Mouse (Mus musculus) embryonic facial prominence, embryonic 10.5 days (tissue): ENCODE measurements around the gene Clec4f. TPM values are rescaled to one million over a fixed set of nuclear protein-coding genes. Genes with fewer than 3 reads are reported as not detected.
A peak's percentile ranks its signal among the peaks of the same experiment; 100 is the strongest.
"Not testable (repeated sequence)": the region's sequence is repeated elsewhere in the genome, so short reads cannot be mapped to it uniquely, and the experiment has no call there.

ENCODE experiments used
- DNase-seq: peaks from one replicate; pipeline ENCODE4 v3.0.0-alpha.2; 2017; ENCODE audit warnings: low spot score
- H3K27ac ChIP-seq: fragments of 300-500 bp; sonication (generic); replicated peaks from 2 replicates; pipeline ENCODE4 v1.5.1; 2016; ENCODE audit warnings: mild to moderate bottlenecking
- H3K27me3 ChIP-seq: fragments of 300-500 bp; sonication (generic); replicated peaks from 2 replicates; pipeline ENCODE4 v1.6.1; 2016; ENCODE audit warnings: low read depth, mild to moderate bottlenecking; ENCODE audit not compliant: poor library complexity, severe bottlenecking
- H3K36me3 ChIP-seq: fragments of 300-500 bp; sonication (generic); replicated peaks from 2 replicates; pipeline ENCODE4 v1.6.1; 2016; ENCODE audit warnings: mild to moderate bottlenecking, moderate library complexity
- H3K4me1 ChIP-seq: fragments of 300-500 bp; sonication (generic); 2 replicates; pipeline ENCODE4 v1.6.1; 2016
- H3K4me3 ChIP-seq: fragments of 300-500 bp; sonication (generic); 2 replicates; pipeline ENCODE4 v1.5.1; 2016; ENCODE audit warnings: mild to moderate bottlenecking, moderate library complexity
- H3K9me3 ChIP-seq: fragments of 300-500 bp; sonication (generic); 2 replicates; pipeline ENCODE4 v1.6.1; 2016; ENCODE audit warnings: mild to moderate bottlenecking
- WGBS: fragments of 180-500 bp; shearing (Covaris S2); methylation state at CpG from one replicate; pipeline ENCODE4 v1.1.7; 2016; 5-methylcytosine and 5-hydroxymethylcytosine counted together
- polyA plus RNA-seq: library from polyadenylated mRNA; unstranded; fragments of >200 nt; fragmentation: Nextera tagmentation; extraction: Ambion mirVana; gene quantifications from 2 replicates; pipeline ENCODE4 v1.2.1, GENCODE M21; 2016

Clec4f gene
- polyA plus RNA-seq, 1 experiment from 2014 or later, result not detected

DNA sequence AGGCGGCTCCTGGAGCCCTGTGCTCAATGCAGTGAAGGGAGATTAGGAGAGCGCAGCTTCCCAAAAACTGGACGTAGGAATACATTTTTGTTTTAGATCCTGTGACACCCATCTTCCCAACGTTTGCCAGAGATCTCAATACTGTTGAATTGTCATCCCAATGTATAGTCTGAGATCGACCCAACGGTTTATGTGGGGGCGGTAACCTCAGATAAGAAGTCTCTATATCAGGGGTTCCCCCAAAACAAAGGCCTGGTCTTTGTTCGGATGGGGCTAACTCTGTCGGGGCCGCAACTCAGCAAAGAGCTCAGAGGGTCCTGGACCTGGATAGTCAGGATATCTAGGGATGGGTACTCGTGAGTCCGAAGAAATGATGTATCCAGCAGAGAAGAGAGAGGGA, 37.0 kb upstream of the Clec4f start:
- H3K4me1 ChIP-seq, result peaks cover 8% of the 10 kb centered on the region; the same call in 1 of the 2 replicates
- under 1% methylated on average over 12 of the region's 12 CpGs for WGBS
- no peaks in the 10 kb centered on the region for H3K9me3 ChIP-seq
- no peak for DNase-seq
- H3K27me3 ChIP-seq, result peaks cover 99% of the 10 kb centered on the region
- no peaks in the 10 kb centered on the region for H3K36me3 ChIP-seq
- no peak overlapping the region for H3K27ac ChIP-seq
- no peak overlapping the region for H3K4me3 ChIP-seq

DNA sequence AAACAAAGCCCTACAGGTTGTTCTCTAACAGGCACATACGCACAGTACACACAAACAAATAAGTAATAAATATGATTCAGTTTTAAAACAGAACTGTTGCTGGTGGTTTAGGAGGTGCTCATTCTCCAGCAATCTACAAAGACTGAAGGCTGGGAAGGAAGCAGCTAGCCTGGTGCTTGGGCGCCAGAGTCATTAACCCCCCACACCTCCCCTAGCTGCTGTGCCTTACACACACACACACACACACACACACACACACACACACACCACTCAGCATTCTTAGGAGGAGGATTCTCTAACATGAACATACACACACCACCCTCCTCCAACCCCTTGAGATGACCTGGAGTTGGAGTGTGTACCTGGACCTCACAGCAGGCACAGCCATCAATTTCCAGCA, 34.9 kb upstream of the Clec4f start:
- DNase-seq, result no peak
- no peak overlapping the region for H3K27ac ChIP-seq
- peaks cover 8% of the 10 kb centered on the region; the same call in 1 of the 2 replicates for H3K4me1 ChIP-seq
- no peaks in the 10 kb centered on the region for H3K36me3 ChIP-seq
- H3K4me3 ChIP-seq, result no peak overlapping the region
- H3K27me3 ChIP-seq, result peaks cover 86% of the 10 kb centered on the region
- H3K9me3 ChIP-seq, result no peaks in the 10 kb centered on the region
- WGBS, result 58% methylated on average over 2 of the region's 2 CpGs

DNA sequence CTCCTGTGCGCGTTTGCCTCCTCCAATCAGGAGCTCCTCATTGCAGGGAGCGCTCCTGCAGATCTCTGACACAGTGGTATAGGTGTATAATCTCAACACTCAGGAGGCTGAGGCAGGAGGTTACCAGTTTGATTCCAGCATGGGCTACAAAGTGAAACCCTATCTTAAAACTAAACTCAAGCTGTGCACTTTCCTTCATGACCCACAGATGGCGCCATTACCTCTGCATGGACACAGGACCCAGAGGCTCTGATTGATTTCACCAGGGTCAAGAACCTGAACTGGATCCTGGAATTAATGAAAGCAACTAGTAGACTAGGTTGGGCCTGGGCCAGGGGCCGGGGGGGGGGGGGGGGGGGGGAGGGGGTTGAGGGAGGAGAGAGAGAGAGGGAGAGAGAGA, 34.3 kb upstream of the Clec4f start:
- WGBS, result 27% methylated on average over 4 of the region's 5 CpGs
- no peaks in the 10 kb centered on the region for H3K9me3 ChIP-seq
- peaks cover 84% of the 10 kb centered on the region for H3K27me3 ChIP-seq
- H3K36me3 ChIP-seq, result no peaks in the 10 kb centered on the region
- peak; percentile 54 for DNase-seq
- H3K4me1 ChIP-seq, result peaks cover 8% of the 10 kb centered on the region; the same call in 1 of the 2 replicates
- no peak overlapping the region for H3K4me3 ChIP-seq
- no peak overlapping the region for H3K27ac ChIP-seq

DNA sequence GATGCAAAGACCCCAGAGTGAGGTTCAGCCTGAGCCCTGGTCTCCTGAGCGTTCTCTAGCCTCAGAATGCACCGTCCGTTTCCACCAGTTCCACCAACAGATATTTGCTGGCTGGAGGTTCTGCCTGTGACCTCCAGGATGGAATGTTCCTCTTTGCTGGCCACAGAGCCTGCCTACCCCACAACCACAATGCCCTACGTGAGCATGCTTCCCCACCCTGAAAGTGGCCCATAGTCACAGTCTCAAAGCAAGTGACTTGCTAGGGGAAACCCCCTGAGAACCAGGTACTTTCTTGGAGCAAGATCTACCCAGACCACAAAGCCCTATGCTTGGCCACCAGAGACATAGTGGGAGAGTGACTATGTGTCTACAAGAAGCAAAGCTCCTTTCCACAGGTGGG, 33.4 kb upstream of the Clec4f start:
- WGBS, result 86% methylated on average over 4 of the region's 4 CpGs
- no peak overlapping the region for H3K27ac ChIP-seq
- H3K27me3 ChIP-seq, result peaks cover 83% of the 10 kb centered on the region

DNA sequence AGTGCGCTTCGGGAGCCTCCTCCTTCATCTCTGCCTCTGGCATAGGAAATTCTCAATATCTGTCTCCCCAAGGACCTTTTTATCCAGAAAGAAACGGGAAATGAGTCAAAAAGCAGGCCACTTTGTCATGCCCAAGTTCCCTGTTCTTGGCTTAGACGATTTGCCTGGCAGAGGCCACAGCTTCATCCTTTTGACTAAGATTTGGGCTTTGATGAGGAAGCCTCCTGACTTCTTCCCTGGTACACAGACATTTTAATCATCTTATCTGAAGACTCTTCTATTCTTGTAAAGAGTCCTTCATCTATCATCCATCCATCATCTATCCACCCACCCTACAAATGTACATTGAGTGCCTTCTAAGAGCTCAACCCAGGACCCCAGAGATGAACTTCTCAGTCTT, 21.8 kb upstream of the Clec4f start, which contains the start of gene Cd207:
Gene Cd207 (minus strand): TSS at position 101 of the 400 bp plus-strand sequence.
- Histone ChIP-seq H3K36me3 (no peaks in the 10 kb centered on the region), H3K4me1 (0 out of 2 replicates have a peak, but pooled peaks cover under 1% of the 10 kb centered on the region), H3K4me3 (no peak within 1 kb of the TSS), H3K27ac (no peak within 1 kb of the TSS), H3K27me3 (peaks cover 6% of the 10 kb centered on the region), H3K9me3 (no peaks in the 10 kb centered on the region)
- DNase-seq, result no peak
- 70% methylated on average over 4 of the region's 4 CpGs for WGBS

More for the DNA sequence above, 33.4 kb upstream of the Clec4f start:
- Histone ChIP-seq H3K4me3 (no peak overlapping the region), H3K36me3 (no peaks in the 10 kb centered on the region), H3K9me3 (no peaks in the 10 kb centered on the region), H3K4me1 (peaks cover 8% of the 10 kb centered on the region; the same call in 1 of the 2 replicates)
- no peak for DNase-seq

DNA sequence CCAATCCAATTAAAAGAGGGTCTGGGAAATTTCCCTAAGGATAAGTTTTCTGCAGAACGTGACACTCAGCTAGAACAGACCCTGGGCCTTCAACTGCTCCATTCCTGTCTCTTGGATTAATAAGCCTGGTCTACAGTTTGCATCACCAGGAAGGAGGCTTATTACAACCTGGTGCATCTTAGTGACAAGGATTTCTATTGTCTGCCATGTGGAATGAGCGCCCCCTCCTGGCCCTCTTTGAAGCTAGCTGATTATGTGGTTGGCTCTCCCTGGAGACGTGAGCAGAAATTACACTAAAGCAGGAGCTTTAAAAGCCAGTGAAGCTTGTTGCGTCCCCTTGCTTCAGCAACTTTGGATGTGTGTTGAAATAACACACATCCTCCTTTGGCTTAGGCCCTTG, 17.4 kb upstream of the Clec4f start:
- DNase-seq, result peak; percentile 82
- Histone ChIP-seq H3K27ac (no peak overlapping the region), H3K9me3 (no peaks in the 10 kb centered on the region), H3K4me1 (no peaks in the 10 kb centered on the region), H3K36me3 (no peaks in the 10 kb centered on the region), H3K4me3 (no peak overlapping the region), H3K27me3 (peaks cover 6% of the 10 kb centered on the region; the same call in 1 of the 2 replicates)
- 8% methylated on average over 4 of the region's 4 CpGs for WGBS

DNA sequence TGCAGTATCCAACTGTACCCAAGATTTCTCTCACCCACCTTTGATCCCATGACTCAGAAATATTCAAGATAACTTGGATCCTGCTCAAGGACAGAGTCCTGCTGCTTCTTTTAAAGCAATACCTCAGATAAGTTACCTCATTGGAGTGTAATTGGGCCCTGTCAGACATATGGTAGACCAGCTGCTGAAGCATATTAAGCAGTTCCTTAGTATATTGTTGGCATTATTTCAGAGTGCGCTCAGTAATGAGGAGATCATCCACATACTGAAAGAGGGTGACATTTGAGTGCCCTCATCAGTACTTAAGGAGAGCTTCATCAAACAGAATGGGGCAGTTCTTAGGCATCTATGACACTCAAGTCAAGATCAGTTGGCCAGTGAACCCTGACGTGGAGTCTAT, 9.0 kb upstream of the Clec4f start:
- no peaks in the 10 kb centered on the region for H3K9me3 ChIP-seq

DNA sequence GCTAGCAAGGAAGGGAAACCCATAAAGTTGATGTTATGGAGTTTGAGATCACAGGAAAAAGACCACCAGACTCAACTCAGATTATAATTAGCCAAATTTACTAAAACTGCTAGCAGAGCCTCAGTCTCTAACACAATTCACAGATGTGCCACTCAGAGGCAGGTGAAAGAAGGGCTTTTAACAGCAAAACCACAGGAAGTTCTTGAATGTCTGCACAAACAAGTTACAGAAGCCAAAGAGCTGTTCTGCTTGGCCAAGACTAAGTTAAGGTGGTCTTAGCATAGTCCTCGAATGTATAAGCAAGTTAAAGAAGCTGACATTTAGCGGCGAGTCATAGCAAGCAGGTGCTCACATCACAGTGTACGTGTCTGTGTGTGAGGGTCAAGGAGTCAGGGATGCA, 4.8 kb upstream of the Clec4f start:
- H3K4me3 ChIP-seq, result no peak overlapping the region
- H3K27ac ChIP-seq, result no peak overlapping the region
- DNase-seq, result no peak
- no peaks in the 10 kb centered on the region for H3K4me1 ChIP-seq
- no peaks in the 10 kb centered on the region for H3K36me3 ChIP-seq
- WGBS, result 83% methylated on average over 4 of the region's 4 CpGs
- no peaks in the 10 kb centered on the region; the same call in 1 of the 2 replicates for H3K27me3 ChIP-seq
- no peaks in the 10 kb centered on the region for H3K9me3 ChIP-seq

More for the DNA sequence above, 9.0 kb upstream of the Clec4f start:
- no peak for DNase-seq
- H3K36me3 ChIP-seq, result no peaks in the 10 kb centered on the region
- no peaks in the 10 kb centered on the region; the same call in 1 of the 2 replicates for H3K27me3 ChIP-seq
- WGBS, result 89% methylated on average over 2 of the region's 2 CpGs
- no peaks in the 10 kb centered on the region for H3K4me1 ChIP-seq
- no peak overlapping the region for H3K4me3 ChIP-seq
- H3K27ac ChIP-seq, result no peak overlapping the region

DNA sequence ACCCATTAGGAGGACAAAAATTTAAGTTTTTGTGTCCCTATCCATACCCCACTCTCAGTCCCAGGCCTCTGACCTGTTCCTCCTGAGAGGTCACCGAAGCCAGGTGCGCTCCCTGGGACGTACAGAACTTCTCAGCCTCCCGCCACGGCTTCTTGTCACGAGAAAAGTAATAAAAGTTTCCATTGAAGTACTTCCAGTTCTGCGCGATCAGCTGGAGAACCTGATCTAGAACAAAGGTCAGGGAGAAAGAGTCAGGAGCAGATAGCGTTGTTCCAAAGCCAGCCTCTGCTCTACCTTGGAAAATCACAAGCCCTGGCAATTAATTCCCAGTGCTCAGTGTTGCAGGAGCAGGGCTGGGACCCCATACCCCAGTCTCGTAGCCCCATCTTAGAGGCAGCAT, 9.3 kb downstream of the Clec4f start:
- Histone ChIP-seq H3K27ac (no peak overlapping the region), H3K4me3 (no peak overlapping the region), H3K9me3 (no peaks in the 10 kb centered on the region), H3K36me3 (no peaks in the 10 kb centered on the region), H3K27me3 (no peaks in the 10 kb centered on the region), H3K4me1 (no peaks in the 10 kb centered on the region; the same call in 1 of the 2 replicates)
- 87% methylated on average over 10 of the region's 10 CpGs for WGBS
- DNase-seq, result no peak

DNA sequence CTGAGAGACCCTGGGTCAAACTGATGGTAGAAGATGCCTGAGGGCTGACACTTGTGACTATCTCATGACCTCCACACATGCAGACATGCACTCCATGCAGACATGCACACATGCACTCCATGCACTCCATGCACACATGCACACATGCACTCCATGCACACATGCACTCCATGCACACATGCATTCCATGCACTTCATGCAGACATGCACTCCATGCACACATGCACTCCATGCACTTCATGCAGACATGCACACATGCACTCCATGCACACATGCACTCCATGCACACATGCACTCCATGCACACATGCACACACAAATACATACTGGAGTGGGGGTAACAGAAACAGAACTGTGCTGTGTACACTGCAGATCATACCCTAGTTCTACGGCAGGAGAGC, 20.7 kb downstream of the Clec4f start:
- 84% methylated on average over 1 of the region's 1 CpGs for WGBS
- Histone ChIP-seq H3K4me3 (no peak overlapping the region), H3K4me1 (peaks cover 4% of the 10 kb centered on the region; the same call in 1 of the 2 replicates), H3K9me3 (no peaks in the 10 kb centered on the region), H3K36me3 (no peaks in the 10 kb centered on the region), H3K27ac (no peak overlapping the region), H3K27me3 (0 out of 2 replicates have a peak, but pooled peaks cover 4% of the 10 kb centered on the region)
- no peak for DNase-seq

DNA sequence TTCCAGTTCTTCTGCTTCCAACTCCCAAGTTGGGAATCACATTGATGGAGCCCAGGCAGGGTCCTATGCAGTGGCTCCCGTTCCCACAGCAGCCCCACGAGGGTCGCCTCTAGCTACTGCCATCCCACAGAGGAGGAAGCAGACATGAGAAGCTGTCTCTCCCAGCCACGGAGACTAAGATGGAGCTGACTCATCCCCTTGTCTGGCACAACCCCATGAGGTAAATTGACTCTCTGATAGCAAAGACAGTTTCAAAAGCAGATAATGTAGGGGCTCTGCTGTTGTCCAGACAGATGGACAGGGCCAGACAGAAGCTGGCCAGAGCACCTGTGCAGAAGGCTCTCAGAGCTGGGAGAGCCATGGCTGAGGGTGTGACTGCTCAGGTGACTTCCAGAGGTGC, 21.4 kb downstream of the Clec4f start:
- WGBS, result 79% methylated on average over 4 of the region's 4 CpGs
- H3K9me3 ChIP-seq, H3K27me3 ChIP-seq, H3K4me1 ChIP-seq, H3K36me3 ChIP-seq, DNase-seq, H3K4me3 ChIP-seq, H3K27ac ChIP-seq: not testable (repeated sequence)

DNA sequence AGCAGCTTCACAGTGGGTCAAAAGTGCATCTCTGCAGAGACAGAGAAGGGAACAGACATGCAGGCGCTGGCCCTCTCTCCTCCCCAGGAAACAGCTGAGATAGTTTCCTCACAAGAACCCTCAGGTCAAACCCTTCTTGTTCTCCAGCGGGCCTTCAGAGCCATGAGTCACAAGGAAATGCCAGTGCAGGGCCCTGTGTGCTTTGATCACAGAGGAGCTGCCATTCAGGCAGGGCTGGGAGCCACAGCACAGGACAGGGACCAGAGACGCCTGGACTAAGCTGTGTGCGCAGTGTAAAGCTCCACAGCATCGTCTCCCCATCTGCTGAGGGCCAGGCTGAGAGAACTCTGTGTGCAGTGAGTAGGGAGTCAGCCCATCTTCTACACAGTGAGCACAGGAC, 21.9 kb downstream of the Clec4f start:
- WGBS, result 47% methylated on average over 5 of the region's 5 CpGs
- not testable (repeated sequence) for H3K36me3 ChIP-seq, H3K4me3 ChIP-seq, H3K9me3 ChIP-seq, H3K27ac ChIP-seq, DNase-seq, H3K27me3 ChIP-seq, H3K4me1 ChIP-seq

DNA sequence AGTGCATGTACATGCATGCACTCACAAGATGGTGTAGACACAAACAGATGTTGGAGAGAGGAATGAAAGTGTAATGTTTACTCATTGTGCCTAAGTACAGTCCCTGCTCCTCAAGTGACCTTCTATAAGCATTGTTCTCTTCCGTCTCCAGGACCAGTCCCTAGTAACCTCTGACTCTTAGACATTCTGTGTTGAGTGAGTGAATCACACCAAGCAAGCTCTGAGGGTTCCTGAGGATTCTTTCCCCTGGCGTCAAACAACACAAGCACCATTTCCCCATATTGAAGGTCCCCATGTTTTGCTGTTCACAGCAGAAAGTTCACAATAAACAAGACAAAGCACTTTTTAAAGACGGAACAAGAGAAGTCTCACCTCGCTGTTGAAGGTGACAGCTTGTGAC, 24.2 kb downstream of the Clec4f start:
- Histone ChIP-seq H3K36me3 (no peaks in the 10 kb centered on the region), H3K4me3 (no peak overlapping the region), H3K27ac (no peak overlapping the region), H3K9me3 (no peaks in the 10 kb centered on the region), H3K4me1 (peaks cover 4% of the 10 kb centered on the region; the same call in 1 of the 2 replicates), H3K27me3 (0 out of 2 replicates have a peak, but pooled peaks cover 7% of the 10 kb centered on the region)
- 78% methylated on average over 4 of the region's 4 CpGs for WGBS
- no peak for DNase-seq
